Mouse (Mus musculus) midbrain, embryonic 13.5 days (tissue): Measurements from ENCODE around the gene Grip2. TPM values are rescaled to one million over a fixed set of nuclear protein-coding genes. Genes with fewer than 3 reads are reported as not detected.

Experiments used
- ATAC-seq: fragments of 200-750 bp; cut with Nextera tagmentation; 2 replicates; pipeline ENCODE4 v1.8.0; 2017; ENCODE audit warnings: mild to moderate bottlenecking, moderate TSS enrichment, moderate library complexity
- H3K27ac ChIP-seq: fragments of 300-500 bp; sonication (generic); 2 replicates; pipeline ENCODE4 v1.5.1; 2015; ENCODE audit warnings: inconsistent platforms, mild to moderate bottlenecking, moderate library complexity
- H3K27me3 ChIP-seq: fragments of 300-500 bp; sonication (generic); 2 replicates; pipeline ENCODE4 v1.6.1; 2015; ENCODE audit warnings: mild to moderate bottlenecking, inconsistent platforms
- H3K36me3 ChIP-seq: fragments of 300-500 bp; sonication (generic); 2 replicates; pipeline ENCODE4 v1.6.1; 2015; ENCODE audit warnings: mild to moderate bottlenecking, inconsistent platforms
- H3K4me1 ChIP-seq: fragments of 300-500 bp; sonication (generic); replicated peaks from 2 replicates; pipeline ENCODE4 v1.6.1; 2015; ENCODE audit warnings: inconsistent platforms
- H3K4me2 ChIP-seq: fragments of 300-500 bp; sonication (generic); replicated peaks from 2 replicates; pipeline ENCODE4 v1.6.1; 2015; ENCODE audit warnings: moderate library complexity, mild to moderate bottlenecking, inconsistent platforms
- H3K4me3 ChIP-seq: fragments of 300-500 bp; sonication (generic); replicated peaks from 2 replicates; pipeline ENCODE4 v1.5.1; 2015; ENCODE audit warnings: mild to moderate bottlenecking, inconsistent platforms
- H3K9ac ChIP-seq: fragments of 300-500 bp; sonication (generic); replicated peaks from 2 replicates; pipeline ENCODE4 v1.6.1; 2015; ENCODE audit warnings: mild to moderate bottlenecking, inconsistent platforms
- H3K9me3 ChIP-seq: fragments of 300-500 bp; sonication (generic); 2 replicates; pipeline ENCODE4 v1.6.1; 2016; ENCODE audit warnings: mild to moderate bottlenecking, inconsistent platforms
- WGBS: fragments of 180-500 bp; shearing (Covaris S2); methylation state at CpG from one replicate; pipeline ENCODE4 v1.1.7; 2015; 5-methylcytosine and 5-hydroxymethylcytosine counted together
- polyA plus RNA-seq: library from polyadenylated mRNA; unstranded; fragments of >200 nt; fragmentation: Nextera tagmentation; extraction: Ambion mirVana; gene quantifications from 2 replicates; pipeline ENCODE4 v1.2.1, GENCODE M21; 2015

Grip2 gene
- polyA plus RNA-seq, 1 experiment from 2014 or later, result 4.8 TPM

- Histone ChIP-seq H3K4me1 (peaks cover 62% of the 10 kb centered on the region), H3K9ac (peak overlapping the region; percentile 53), H3K36me3 (peaks cover 21% of the 10 kb centered on the region), H3K9me3 (no peaks in the 10 kb centered on the region), H3K27ac (peak overlapping the region; percentile 85), H3K4me2 (no peak overlapping the region), H3K27me3 (no peaks in the 10 kb centered on the region), H3K4me3 (no peak overlapping the region)
- WGBS, result 30% methylated on average over 4 of the region's 4 CpGs
- ATAC-seq, result no peak
Observed at GRCm38 (mm10) chr6:91712097-91712854, 114.8 kb downstream of the Grip2 start.

Other genes starting within 250 kb of the Grip2 start
- 84.4 and 89.8 TPM in 2 replicates for gene Slc6a6, start 143.2 kb downstream of the Grip2 start, polyA plus RNA-seq
- gene Ccdc174, start 50.8 kb upstream of the Grip2 start, polyA plus RNA-seq, result 47.5 and 61.8 TPM in 2 replicates
- gene 4930590J08Rik, start 75.6 kb upstream of the Grip2 start, polyA plus RNA-seq, result 1.3 and 1.6 TPM in 2 replicates
- gene Fgd5, start 151.6 kb upstream of the Grip2 start, polyA plus RNA-seq, result 7.3 and 8.0 TPM in 2 replicates